Mouse (Mus musculus): ENCODE results near the gene Shank1.

Shank1 gene

DNA sequence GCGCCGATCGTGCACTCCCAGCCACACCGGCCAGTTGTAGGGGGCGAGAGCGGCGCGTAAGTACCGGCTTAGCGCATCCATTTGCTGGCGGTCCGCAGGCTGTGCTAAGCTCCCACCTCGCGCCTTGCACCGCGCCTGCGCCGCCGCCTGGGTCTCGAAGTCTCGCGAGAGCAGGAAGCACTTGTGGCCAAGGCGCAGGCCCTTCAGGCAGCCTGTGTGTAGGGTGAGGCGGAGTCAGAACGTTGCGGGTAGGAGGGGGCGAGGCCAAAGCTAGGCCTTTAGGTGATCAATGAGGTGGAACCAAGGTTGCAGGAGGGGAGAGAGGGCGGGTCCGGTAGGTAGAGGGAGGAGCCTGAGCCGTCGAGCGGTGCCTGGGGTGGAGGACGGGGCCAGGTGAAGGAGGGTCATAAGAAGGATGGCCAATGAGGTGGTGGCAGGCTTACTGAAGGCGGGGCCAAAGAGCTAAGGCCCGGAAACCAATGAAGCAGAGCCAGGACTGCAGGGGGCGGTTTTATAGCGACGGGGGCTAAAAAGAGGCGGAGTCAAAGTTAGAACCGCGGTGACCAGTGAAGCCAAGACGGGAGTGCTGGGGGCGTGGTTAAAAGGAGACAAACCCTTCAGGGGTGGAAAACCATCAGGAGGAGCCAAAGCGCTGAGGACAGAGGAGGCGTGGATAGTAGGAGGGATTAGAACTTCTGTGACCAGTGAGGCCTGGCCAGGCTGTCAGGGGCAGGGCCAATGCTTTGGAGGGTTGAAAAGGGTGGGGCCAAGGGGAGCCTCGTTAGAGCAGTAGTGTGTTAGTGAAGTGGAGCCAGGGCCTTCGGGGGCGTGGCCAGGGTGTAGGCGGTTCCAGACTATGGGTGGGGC is 5.0 kb upstream of the Shank1 start:
- DNase-seq: peak; percentile 100

DNA sequence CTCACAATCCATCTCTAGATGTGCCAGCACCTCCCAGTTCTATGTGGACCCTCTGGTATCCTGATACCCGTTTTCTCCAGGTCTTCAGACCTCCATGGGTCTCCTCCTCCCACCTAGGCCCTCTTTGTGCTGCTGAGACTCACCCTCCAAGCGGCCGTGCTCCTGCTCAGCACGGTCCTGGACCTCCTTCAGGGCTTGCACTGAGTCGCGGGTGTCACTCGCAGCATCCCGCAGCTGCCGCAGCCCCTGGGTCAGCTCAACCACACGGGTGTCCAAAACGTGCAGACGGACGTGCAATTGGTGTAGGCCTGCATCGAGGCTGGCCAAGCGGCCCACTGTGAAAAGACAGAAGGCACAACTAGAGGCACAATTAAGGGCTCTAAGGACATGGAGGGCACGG is 4.4 kb upstream of the Shank1 start:
- no peak for DNase-seq

- peak; percentile 62 for DNase-seq
Observed at GRCm38 (mm10) chr7:44306516-44307240, 3.4 kb upstream of the Shank1 start, which contains the start of gene Clec11a. TSS of gene Clec11a (minus strand) at chr7:44306902.

DNA sequence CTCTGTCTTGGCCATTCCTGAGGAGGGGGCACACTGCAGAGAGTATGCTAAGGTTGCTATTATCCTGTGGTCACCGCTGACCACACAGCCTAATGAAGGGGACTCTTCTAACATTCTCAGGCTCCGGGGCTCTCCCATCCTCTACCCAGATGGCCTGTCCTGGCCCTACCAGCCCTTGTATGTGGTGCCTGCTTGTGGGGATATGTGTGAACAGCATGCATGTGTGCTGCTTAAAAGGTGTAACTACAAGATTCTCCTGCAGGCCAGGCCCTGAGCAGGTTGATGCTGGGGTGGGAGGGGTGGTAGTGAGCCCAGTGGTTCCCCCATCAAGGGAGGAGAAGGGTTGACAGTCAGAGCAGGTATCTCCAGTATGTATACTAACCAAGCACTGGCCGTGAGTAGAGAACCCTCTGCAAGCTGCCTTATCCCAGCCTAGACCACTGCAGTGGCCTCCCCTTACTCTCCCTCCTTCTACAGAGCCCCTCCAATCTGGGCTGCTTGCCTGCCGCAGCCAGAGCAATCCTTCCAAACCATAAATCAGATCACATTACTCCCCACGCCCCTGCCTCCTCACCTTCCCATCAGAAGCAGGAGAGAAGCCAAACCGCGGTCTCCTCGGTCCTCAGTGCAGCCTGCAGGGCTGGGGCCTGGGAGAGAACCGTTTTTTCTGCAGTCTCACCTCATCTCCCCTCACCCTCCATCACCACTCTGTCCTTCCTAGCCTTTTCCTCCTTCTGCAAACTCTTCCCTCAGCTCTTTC is 2.6 kb upstream of the Shank1 start:
- peak; percentile 50 for DNase-seq

DNA sequence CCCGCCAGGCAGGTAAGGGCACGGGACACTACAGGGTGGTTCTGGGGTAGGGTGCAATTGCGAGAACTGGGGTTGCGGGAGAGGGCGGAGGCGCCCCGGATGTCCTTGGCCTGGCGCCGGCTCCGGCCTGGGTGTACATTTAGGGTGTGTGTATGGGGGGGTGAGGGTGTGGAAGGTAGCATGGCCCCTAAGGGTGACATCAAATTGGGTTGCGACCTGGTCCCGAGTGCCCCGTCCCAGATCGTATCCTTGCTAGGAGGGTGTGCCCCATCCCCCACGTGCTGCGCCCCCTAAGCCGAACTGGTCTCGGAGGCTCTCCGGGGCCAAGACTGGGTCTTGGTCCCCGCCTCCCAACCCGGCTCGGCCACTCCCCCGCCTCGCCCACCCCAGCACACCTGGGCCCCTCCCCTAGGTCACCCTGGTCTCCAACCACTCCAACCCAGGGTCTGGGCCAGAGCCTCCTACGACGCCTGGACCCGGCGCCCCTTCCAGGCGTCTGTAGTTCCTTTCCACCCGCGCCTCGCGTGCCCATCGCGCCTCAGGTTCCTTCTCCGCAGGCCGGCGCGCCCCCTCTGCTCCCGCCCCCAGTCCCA is 328 bp downstream of the Shank1 start:
- peak; percentile 62 for DNase-seq

DNA sequence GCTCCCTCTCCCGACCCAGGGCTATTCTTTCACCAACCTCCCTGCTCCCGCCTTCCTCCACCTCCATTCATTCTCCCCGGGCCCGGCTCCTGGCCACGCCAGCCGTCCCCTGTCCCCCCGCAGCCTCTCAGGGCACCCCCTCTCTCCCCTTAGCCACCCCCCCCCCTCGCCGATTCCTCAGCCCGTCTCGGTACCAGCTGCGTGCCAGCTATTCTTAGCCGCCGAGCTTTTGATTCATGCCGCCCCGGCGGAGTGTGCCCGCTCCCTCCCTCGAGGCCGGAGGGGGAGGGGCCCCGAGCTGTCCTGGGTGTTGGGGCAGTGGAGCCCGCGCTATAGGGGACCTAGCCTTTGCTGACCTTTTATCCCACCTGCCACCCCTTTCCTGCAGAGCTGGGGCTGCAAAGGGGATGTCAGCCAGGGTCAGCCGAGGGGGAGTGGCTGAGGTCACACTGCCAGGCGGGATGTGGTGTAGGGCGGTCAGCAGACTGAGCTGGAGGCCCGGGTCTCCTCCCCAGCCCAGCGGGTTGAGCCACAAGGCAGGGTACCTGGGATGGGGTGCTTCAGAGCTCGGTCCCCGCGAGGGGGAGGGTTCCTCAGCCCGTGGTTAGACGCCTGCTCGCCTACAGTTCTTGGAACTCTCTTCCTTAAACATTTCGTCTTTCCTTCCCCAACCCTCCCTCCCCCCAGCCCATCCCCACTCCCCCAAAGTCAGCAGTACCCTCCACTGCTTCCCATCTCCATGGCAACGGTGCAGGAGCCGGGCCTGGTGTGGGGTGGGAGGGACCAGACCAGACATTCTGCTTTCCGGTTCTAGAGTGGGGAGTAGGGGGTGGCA is 1.0 kb downstream of the Shank1 start:
- DNase-seq: peak; percentile 68

- no peak for DNase-seq
Observed at GRCm38 (mm10) chr7:44311713-44312304, 1.8 kb downstream of the Shank1 start.

DNA sequence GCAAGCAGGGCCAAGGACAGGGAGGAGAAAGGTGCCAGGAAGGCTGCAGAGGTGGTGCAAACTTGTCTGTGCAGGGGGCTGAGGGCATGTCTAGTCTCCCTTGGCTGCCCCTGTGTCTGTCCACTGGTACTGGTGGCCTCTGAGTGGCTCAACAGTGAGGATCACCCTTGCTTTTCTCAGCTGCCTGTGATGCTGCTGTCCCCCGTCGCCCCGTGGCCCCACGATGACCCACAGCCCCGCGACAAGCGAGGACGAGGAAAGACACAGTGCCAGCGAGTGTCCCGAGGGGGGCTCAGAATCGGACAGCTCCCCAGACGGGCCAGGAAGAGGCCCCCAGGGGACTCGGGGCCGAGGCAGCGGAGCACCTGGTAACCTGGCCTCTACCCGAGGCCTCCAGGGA is 2.4 kb downstream of the Shank1 start:
- no peak for DNase-seq

GRCm38 (mm10) chr7:44317913-44318312 is 7.9 kb downstream of the Shank1 start:
- DNase-seq: no peak

- DNase-seq: peak; percentile 78
Observed at GRCm38 (mm10) chr7:44320886-44321285, 10.8 kb downstream of the Shank1 start.

DNA sequence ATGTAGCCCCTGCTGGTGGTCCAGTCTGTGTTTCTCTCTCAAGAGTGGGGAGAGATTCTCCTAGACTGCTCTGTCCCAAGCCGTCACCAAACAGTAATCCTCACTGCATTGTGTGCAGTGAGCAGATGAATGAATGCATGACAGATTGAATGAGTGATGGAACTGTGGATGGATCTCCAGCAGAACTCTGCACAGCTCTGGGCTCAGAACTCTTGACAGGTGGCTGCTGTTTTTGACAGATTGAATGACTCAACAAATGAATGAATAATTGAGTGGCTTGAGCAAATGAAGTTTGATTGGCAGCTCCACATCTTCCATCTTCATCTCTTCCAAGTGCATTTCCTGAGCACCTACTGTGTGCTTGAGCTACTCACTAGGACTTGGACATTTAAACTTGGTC is 12.2 kb downstream of the Shank1 start:
- DNase-seq: no peak

- DNase-seq: no peak
Observed at GRCm38 (mm10) chr7:44326614-44327013, 16.6 kb downstream of the Shank1 start.

DNA sequence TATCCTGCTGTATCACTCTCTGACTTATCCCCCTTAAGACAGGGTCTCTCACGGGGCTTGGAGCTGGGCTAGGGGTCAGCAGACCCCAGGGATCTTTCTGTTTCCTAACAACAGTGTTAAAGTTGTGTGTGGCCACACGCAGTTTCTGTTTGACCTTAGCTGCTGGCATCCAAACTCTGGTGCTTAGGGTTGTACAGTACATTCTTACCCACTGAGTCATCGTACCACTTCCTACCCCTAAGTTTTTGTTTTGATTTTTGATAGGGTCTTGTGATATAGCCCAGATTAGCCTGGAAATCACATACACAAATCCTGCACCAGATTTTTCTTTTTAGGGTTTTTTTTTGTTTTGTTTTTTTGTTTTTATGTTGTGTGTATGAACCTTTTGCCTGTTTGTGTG is 22.3 kb downstream of the Shank1 start:
- no peak for DNase-seq

GRCm38 (mm10) chr7:44334139-44334538 is 24.1 kb downstream of the Shank1 start:
- DNase-seq: no peak

- DNase-seq: peak; percentile 79
Observed at GRCm38 (mm10) chr7:44335031-44335878, 25.2 kb downstream of the Shank1 start.

GRCm38 (mm10) chr7:44336046-44337021 is 26.3 kb downstream of the Shank1 start:
- peak; percentile 77 for DNase-seq

DNA sequence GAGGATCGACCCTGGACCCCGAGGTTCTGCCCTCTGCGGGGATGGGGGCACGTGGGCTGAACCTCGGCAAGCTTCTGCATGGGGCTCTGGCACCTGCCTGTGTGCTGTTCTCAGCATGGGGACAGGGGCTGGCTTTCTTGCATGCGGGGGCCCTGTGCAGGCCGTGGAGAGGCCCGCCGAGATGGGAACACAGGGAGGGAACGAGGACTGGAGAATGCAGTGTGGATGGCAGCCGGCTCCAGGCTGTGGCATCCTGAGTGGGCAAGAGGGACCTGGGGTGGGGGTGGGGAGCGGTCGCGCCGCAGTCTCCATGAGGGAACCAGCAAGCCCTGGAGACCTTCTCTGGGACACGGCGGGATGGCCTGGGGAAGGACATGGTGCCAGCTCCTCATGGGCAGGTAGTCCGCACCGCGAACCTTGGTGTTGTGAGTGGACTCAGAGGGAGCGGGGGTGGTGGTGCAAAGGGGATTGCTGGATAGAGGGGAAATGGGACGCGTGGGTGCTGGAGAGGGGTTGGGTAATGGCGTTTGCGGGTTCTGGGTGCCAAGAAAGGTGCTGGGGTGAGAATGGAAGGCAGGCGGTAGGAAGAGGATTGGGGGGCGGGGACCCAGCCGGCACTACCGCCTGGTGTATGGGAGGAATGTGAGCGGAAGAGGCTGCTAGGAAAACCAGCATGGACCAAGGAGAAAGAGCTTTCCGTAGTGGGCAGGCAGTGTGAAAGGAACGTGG is 27.2 kb downstream of the Shank1 start:
- no peak for DNase-seq

- DNase-seq: no peak
Observed at GRCm38 (mm10) chr7:44340226-44340625, 30.2 kb downstream of the Shank1 start.

DNA sequence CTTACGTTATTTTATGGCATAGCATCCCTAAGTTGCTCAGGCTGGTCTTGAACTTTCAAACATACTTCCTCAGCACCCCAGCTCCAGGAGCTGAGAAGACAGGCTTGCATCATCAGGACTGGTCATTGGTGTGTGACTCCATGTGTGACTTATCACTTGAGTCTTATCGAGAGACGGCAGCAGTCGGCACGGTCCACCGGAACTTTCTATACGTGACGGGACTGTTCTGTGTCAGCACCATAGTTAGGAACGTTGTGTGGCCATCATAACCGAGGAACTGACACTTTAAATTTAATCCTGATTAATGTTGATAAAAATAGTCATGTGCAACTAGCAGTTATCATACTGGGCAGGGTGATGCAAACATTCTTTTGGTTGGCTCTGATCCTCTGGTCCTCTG is 31.1 kb downstream of the Shank1 start:
- no peak for DNase-seq
